Mouse (Mus musculus) megakaryocyte, embryonic 14.5 days (primary cell): ENCODE measurements around the gene Hmcn1.

Experiments used
- FLI1 ChIP-seq: IDR thresholded peaks from 2 replicates; pipeline ENCODE4 v1.6.1; 2012; ENCODE audit warnings: low read length, inconsistent platforms, mixed read lengths
- GATA1 ChIP-seq: IDR thresholded peaks from 3 replicates; pipeline ENCODE4 v1.6.1; 2012; ENCODE audit warnings: mixed read lengths, low read length, inconsistent platforms, borderline replicate concordance

GRCm38 (mm10) chr1:150909642-150910041 lies 83.6 kb downstream of the Hmcn1 start:
- TF ChIP-seq FLI1: no peak
- no peak for TF ChIP-seq GATA1
